Mouse (Mus musculus): ENCODE data around the gene Gm10959.

GRCm38 (mm10) chr3:122943387-122943890 lies 24.3 kb upstream of the Gm10959 start:
- no peak for TF ChIP-seq GATA1 (IDR thresholded peaks at IDR 0.05; ENCODE audit: borderline replicate concordance, low read length)
- no peak for TF ChIP-seq FLI1 (IDR thresholded peaks at IDR 0.05; ENCODE audit: low read length)
